Mouse (Mus musculus): ENCODE measurements around the gene Olfr1370.
"Not testable (repeated sequence)": the region's sequence is repeated elsewhere in the genome, so short reads cannot be mapped to it uniquely, and the experiment has no call there.

The Olfr1370 gene

DNA sequence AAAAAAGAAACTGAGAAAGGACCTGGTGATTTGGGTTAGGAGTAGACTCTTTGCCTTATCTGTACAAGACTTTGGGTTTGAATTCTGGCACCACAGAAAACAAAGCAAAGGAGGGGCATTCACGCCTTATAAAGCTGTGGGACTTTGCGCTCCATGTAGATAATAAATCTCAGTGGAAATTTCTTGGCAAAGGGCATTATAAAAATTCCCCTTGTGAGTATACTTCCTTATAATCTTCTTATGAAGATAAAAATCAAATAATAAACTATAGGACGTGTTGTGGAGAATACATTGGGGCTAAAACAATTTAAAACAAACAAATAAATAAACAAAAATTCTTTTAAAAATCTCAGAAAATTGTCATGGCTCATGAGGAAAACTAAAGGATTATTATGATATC lies at the start of gene Olfr1370:
Olfr1370 (minus strand) TSS at position 101 of the 400 bp plus-strand sequence.
- DNase-seq (ENCODE audit: low spot score in 2 of 2): no peak

DNA sequence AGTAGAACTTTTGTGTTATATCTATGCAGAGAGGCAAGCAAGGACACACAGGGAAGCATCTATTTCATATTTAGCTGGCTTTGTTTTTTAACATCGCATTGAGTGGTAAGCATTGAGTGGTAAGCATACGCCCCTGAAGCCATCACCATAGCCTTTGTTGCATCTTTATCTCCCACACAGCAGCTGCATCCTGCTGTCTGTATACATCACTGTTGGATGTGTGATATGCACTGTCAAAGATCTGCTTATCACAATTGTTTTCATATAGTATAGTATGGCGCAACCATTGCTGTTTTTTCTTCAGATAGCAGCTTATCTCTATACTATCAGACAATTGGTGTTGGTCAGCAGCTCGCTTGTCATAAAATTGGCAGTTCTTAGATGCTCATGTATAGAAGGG lies 39.4 kb upstream of the Olfr1370 start:
- no peak for DNase-seq (ENCODE audit: low spot score in 2 of 2)

DNA sequence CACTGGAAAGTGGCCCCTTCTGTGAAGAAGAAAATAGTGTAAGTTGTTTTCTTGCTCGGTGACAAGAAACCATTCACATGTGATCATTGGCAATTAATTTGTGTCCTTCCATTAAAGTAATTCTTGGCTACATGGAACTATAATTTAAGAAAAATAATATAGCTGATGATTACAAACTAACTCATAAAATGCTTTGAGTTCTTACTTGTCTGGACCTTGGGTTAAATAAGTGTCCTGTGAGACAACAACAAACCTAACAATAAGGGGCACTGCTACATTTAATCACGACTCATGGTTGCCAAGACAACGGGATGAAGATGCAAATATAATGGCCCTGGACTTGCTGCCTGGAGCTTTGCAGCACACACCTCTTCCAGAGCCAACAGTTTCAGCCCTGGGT lies 36.4 kb upstream of the Olfr1370 start, which contains the start of gene Olfr1369-ps1:
Olfr1369-ps1 (plus strand) TSS at position 301 of the 400 bp plus-strand sequence.
- not testable (repeated sequence) for DNase-seq (ENCODE audit: low spot score in 2 of 2)

DNA sequence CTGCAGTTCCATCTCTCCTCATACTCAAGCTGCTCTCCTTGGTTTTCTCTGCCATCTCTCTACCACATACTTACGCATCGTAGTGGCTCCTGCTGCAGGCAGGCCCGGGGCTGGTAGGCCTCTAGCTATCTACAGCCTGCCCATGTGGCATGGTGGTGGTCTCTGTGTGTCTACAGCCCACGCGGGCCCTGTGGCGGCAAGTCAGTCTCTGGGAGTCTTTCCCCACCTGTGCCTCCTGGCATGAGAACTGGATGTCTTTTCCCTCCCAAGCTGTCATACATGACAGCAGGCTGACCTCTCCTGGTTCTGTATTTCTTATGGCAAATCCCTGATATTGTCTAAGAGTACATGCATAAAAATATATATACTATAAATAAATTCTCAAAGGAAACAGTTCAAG lies 35.7 kb upstream of the Olfr1370 start:
- no peak for DNase-seq (ENCODE audit: low spot score in 2 of 2)

DNA sequence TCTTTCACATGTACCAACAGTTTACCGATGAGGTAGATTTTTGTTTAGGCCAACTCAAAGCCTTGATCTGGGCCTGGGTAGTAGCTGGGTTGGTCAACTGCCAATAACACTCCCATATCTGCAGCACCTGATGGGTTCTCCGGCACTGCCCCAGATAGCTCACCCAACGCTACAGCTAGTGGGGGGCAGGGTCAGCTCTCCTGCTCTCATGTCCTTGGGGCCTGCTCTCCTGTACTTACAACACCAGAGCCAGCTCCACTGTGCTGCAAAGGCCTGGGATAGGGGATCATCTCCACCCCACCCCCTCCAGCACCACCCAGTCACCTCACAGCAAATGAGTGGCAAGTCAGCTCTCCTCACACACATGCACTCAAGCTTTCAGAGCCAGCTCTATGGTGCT lies 35.0 kb upstream of the Olfr1370 start:
- no peak for DNase-seq (ENCODE audit: low spot score in 2 of 2)

DNA sequence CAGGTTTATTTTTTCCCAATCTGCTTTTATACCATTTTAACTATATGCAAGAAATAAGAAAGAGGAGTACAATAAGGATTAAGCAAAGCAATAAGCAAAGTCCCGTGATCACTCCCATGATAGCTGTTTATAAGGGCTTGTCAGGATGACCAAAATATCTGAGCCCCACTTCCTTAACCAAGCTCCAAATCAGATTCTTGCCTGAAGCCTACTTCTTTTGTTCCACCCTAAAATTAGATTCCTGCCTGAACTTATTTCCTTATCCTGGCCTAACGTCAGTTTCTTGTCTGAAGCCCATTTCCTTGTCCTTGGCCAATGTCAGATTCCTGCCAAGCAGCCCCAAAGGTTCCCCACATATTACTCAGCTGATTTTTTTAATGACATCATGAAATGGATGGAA lies 7.9 kb upstream of the Olfr1370 start:
- DNase-seq (ENCODE audit: low spot score in 2 of 2): no peak

DNA sequence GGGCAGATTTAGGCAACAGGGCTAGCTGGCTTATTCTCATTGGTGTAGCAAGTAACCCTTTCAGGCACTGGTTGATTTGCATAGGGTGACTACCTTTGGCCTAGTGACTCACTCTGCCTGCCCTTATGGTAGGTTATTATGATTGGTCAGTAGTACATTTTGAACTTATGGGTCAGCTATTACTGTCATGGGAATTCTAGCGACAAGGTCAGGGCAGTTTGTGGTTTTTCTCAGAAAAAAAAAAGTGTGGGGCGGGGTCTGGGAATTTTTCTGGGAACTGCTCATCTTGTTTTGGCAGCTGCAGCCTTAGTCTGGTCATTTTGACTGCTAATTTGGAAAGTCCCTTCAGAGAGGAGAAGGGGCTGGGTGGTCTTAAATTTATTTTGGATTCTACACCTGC lies 8.7 kb downstream of the Olfr1370 start:
- no peak for DNase-seq (ENCODE audit: low spot score in 2 of 2)

DNA sequence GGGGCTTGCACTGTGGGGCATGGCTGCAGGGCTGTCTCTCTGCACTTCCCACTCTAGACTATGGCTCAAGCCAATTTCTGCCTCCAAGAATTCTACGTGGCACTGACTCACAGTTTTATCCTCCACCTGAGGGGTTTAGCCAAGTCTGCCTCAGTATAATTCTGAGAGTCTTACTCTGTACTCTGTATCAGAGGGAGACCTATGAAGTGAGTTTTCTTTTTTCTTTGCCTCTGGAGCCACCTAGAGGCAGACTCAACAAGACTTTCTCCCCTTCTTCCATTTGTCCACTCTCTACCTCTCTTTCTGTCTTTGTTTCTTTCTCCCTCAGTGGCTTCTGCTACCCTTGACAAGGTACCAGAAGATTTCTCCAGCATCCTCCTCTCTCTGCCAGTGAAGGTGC lies 24.6 kb downstream of the Olfr1370 start:
- DNase-seq (ENCODE audit: low spot score in 2 of 2): no peak

DNA sequence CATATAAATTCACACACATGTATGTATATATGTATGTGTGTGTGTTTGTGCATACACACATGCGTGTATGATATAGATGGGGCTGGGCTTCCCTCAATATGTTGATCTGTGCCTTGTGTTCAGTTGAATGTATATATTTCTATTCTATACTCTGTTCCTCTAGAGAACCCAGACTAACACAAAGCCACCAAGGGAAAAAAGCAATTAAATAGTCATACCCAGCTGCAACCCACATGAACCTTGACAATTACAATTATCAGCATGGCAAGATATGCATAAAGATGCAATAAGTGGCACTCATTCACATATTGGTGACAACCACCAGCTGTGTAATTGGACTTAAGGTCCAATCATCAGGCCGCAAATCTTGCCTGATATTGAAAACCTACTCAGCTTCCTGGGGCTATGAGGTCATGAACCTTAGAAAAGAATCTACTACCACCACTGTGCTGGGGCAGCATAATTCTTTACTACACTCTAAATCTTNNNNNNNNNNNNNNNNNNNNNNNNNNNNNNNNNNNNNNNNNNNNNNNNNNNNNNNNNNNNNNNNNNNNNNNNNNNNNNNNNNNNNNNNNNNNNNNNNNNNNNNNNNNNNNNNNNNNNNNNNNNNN lies 34.1 kb downstream of the Olfr1370 start:
- DNase-seq (ENCODE audit: low spot score in 2 of 2): no peak

DNA sequence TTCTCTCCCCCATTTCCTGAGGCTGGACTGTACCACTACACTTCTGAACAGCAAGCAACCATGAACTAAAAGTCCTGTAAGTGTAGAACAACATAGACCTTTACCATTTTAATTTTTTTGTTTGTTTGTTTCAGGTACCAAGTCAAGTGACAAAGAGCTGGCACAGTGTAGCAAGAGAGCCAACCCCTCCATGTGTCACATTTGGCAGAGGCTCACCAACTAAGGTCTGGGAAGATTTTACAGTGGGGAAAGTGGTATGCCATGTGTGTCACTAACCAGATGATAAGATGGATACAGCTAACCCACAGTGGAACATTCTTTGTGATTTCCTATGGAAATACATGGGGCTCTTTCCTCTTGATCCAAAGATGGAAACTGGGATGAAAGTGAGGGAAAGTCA lies 38.8 kb downstream of the Olfr1370 start:
- no peak for DNase-seq (ENCODE audit: low spot score in 2 of 2)

DNA sequence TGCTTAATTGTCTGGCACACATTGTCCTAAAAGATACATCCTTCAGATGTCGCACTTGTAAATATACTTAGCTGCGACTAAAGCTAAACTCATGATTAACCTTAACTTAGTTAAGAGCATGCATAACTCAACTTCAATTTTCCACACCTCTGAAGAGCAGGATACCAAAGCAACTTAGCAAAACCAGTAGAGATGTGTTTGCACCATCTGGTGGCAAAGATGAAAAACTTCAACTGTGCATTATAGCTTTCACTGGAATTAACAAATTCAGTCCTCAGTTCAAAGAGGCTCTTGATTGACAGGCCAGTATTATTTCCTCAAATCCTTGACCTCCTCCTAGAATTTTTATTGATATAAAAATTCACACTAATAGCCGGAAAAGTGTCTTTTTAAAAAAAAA lies 39.7 kb downstream of the Olfr1370 start:
- DNase-seq (ENCODE audit: low spot score in 2 of 2): no peak

DNA sequence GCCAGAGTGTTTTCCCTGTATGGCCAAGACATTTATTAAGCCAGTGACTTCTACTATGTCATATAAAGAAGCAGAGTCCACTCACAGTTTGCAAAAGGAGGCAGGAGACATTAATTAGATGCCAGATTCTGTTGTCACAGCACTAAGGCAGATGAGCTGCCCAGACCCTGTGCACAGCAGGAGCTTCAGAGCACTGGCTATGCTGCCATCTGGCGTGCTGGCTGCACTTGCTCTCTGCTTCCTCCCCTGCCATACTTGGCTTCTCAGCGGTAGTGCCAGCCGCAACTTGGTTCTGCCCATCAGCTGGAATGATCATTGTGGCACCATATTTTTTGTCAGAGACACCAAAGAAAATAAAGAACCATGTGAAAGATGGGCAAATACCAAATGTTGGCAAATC lies 41.6 kb downstream of the Olfr1370 start:
- DNase-seq (ENCODE audit: low spot score in 2 of 2): no peak

DNA sequence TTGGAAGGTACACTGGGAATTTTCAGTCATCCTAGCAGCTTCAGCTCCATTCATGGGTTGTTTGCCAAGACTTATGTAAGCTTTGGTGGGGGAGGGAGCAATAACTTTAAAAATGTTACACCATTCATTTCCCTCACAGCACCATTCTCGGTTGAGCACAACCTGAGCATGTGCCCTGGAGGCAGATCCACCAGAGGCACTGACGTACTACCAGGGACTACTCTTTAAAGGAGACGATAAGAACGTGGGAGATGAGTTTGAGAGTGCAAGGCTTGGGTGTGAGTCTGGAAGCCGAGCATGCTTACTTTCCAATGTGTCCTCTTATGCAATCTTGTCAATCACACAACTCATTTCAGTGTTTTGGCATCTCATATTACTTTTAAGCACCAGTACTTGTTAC lies 49.9 kb downstream of the Olfr1370 start:
- no peak for DNase-seq (ENCODE audit: low spot score in 2 of 2)

Data from urinary bladder, postnatal 4 days (tissue).